Mouse (Mus musculus) bone marrow, adult 2 months (tissue): ENCODE data around the gene Gm21304.
"Not testable (repeated sequence)": the region's sequence is repeated elsewhere in the genome, so short reads cannot be mapped to it uniquely, and the experiment has no call there.

Source experiments
- CTCF ChIP-seq: fragments of 200-500 bp; IDR thresholded peaks from 2 replicates; pipeline ENCODE4 v1.5.1; 2011; ENCODE audit warnings: low read length, control low read depth; ENCODE audit not compliant: control insufficient read depth, insufficient read depth
- POLR2A ChIP-seq: fragments of 200-500 bp; IDR thresholded peaks from 2 replicates; pipeline ENCODE4 v1.6.1; 2011; ENCODE audit warnings: low read depth, mild to moderate bottlenecking, control low read depth, low read length, borderline replicate concordance; ENCODE audit not compliant: control insufficient read depth

DNA sequence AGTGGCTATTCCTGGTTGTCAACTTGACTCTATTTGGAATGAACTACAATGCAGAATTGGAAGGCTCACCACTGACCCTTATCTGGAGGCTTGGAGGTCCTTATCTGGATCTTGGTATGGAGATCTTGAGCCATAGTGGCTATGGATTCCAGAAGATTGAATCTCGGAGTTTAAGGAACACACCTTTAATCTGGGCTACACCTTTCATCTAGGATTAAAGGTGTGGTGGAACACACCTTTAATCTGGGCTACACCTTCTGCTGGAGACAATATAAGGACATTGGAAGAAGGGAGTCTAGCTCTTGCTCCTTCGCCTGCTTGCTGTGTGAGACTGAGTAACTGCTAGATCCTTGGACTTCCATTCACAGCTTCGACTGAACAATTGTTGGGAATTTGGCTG is 8.6 kb upstream of the Gm21304 start, which contains the start of gene Gm8764:
- TF ChIP-seq CTCF, POLR2A: not testable (repeated sequence)
